Mouse (Mus musculus): ENCODE results near the gene Naaladl2. TPM values are rescaled to one million over a fixed set of nuclear protein-coding genes. Genes with fewer than 3 reads are reported as not detected.

Gene Naaladl2
- total RNA-seq, 4 experiments from 2014 or later, result 2.9 to 4.6 (median 3.0) TPM

- no peak for DNase-seq (ENCODE audit: low spot score in 2 of 2)
These were observed 1170.3 kb downstream of the Naaladl2 start for GRCm38 (mm10) chr3:23973727-23974126.

GRCm38 (mm10) chr3:23972747-23973667 lies 1171.1 kb downstream of the Naaladl2 start:
- DNase-seq (ENCODE audit: low spot score in 2 of 2), result no peak

- DNase-seq (ENCODE audit: low spot score in 2 of 2), result no peak
These were observed 1181.0 kb downstream of the Naaladl2 start for GRCm38 (mm10) chr3:23962961-23963621.

- DNase-seq (ENCODE audit: low spot score in 2 of 2), result no peak
These were observed 1197.9 kb downstream of the Naaladl2 start for GRCm38 (mm10) chr3:23946182-23946581.

GRCm38 (mm10) chr3:23937299-23937698 lies 1206.8 kb downstream of the Naaladl2 start:
- no peak for DNase-seq (ENCODE audit: low spot score in 2 of 2)

GRCm38 (mm10) chr3:23928097-23928496 lies 1216.0 kb downstream of the Naaladl2 start:
- DNase-seq (ENCODE audit: low spot score in 2 of 2), result no peak

- no peak for DNase-seq (ENCODE audit: low spot score in 2 of 2)
These were observed 1236.4 kb downstream of the Naaladl2 start for GRCm38 (mm10) chr3:23907682-23908081.

- no peak for DNase-seq (ENCODE audit: low spot score in 2 of 2)
These were observed 1278.4 kb downstream of the Naaladl2 start for GRCm38 (mm10) chr3:23865688-23866087.

GRCm38 (mm10) chr3:23857275-23857674 lies 1286.8 kb downstream of the Naaladl2 start:
- no peak for DNase-seq (ENCODE audit: low spot score in 2 of 2)

GRCm38 (mm10) chr3:23817585-23817984 lies 1326.5 kb downstream of the Naaladl2 start:
- no peak for DNase-seq (ENCODE audit: low spot score in 2 of 2)

- DNase-seq (ENCODE audit: low spot score in 2 of 2), result no peak
These were observed 1385.3 kb downstream of the Naaladl2 start for GRCm38 (mm10) chr3:23758746-23759145.
